Mouse (Mus musculus) neural tube, embryonic 11.5 days (tissue): Measurements from ENCODE around the gene 1500011B03Rik. TPM values are rescaled to one million over a fixed set of nuclear protein-coding genes. Genes with fewer than 3 reads are reported as not detected.
A peak's percentile ranks its signal among the peaks of the same experiment; 100 is the strongest.

ENCODE experiments used
- ATAC-seq: fragments of 200-750 bp; cut with Nextera tagmentation; 2 replicates; pipeline ENCODE4 v1.8.0; 2017; ENCODE audit warnings: moderate number of reproducible peaks, mild to moderate bottlenecking, moderate TSS enrichment, moderate library complexity; ENCODE audit not compliant: insufficient read depth, low FRiP score, low TSS enrichment
- DNase-seq: peaks from one replicate; pipeline ENCODE4 v3.0.0-alpha.2; 2015; ENCODE audit warnings: low spot score
- H3K27ac ChIP-seq: fragments of 300-500 bp; sonication (generic); 2 replicates; pipeline ENCODE4 v1.5.1; 2014; ENCODE audit warnings: low read depth, mild to moderate bottlenecking, low read length
- H3K27me3 ChIP-seq: fragments of 300-500 bp; sonication (generic); 2 replicates; pipeline ENCODE4 v1.6.1; 2014; ENCODE audit warnings: mild to moderate bottlenecking, low read length, mixed read lengths; ENCODE audit not compliant: control insufficient read depth, insufficient read depth
- H3K36me3 ChIP-seq: fragments of 300-500 bp; sonication (generic); 2 replicates; pipeline ENCODE4 v1.6.1; 2014; ENCODE audit warnings: mild to moderate bottlenecking, low read length, moderate library complexity, mixed read lengths; ENCODE audit not compliant: control insufficient read depth, insufficient read depth
- H3K4me1 ChIP-seq: fragments of 300-500 bp; sonication (generic); 2 replicates; pipeline ENCODE4 v1.6.1; 2014; ENCODE audit warnings: low read length, mixed read lengths; ENCODE audit not compliant: control insufficient read depth, insufficient read depth
- H3K4me2 ChIP-seq: fragments of 300-500 bp; sonication (generic); 2 replicates; pipeline ENCODE4 v1.6.1; 2014; ENCODE audit warnings: low read depth, mild to moderate bottlenecking, moderate library complexity
- H3K4me3 ChIP-seq: fragments of 300-500 bp; sonication (generic); 2 replicates; pipeline ENCODE4 v1.5.1; 2014; ENCODE audit warnings: low read depth, low read length
- H3K9ac ChIP-seq: fragments of 300-500 bp; sonication (generic); 2 replicates; pipeline ENCODE4 v1.6.1; 2014; ENCODE audit warnings: mild to moderate bottlenecking, low read length
- H3K9me3 ChIP-seq: fragments of 300-500 bp; sonication (generic); 2 replicates; pipeline ENCODE4 v1.6.1; 2016; ENCODE audit warnings: low read length; ENCODE audit not compliant: control insufficient read depth
- WGBS: fragments of 180-500 bp; shearing (Covaris S2); extraction: QIAGEN DNeasy Blood & Tissue Kit; methylation state at CpG from one replicate; pipeline ENCODE4 v1.1.7; 2014; 5-methylcytosine and 5-hydroxymethylcytosine counted together
- polyA plus RNA-seq: library from polyadenylated mRNA; unstranded; fragments of >200 nt; fragmentation: Nextera tagmentation; extraction: Ambion mirVana; gene quantifications from 2 replicates; pipeline ENCODE4 v1.2.1, GENCODE M21; 2014

Gene 1500011B03Rik
- polyA plus RNA-seq, 1 experiment from 2014 or later: 162 TPM

- peak overlapping the region; percentile 64; the same call in 1 of the 2 replicates for H3K27ac ChIP-seq
- peak; percentile 45; the same call in 1 of the 2 replicates for ATAC-seq
Measured at GRCm38 (mm10) chr5:114796299-114797012, 26.8 kb downstream of the 1500011B03Rik start.

DNA sequence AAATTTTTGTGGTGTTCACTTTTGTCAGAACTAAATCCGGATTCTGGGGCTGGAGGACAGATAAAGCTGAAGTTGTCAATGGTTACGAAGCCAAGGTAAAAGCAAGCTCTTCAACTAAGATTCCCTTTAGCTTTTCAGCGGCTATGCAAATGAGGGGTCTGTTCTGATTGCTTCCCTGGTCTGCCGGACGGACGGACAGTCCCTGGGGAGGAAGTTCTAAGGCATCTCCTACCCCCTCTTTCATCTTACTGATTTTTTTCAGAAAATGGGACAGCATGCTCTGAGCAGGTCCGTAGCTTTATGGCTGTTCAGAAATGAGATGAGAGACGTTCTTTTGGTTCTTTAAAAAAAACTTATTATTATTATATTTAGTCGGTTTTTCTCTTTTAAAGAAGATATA, 27.6 kb downstream of the 1500011B03Rik start:
- Histone ChIP-seq H3K9me3 (no peaks in the 10 kb centered on the region), H3K9ac (no peak overlapping the region), H3K27ac (no peak overlapping the region), H3K4me3 (no peak overlapping the region), H3K36me3 (peaks cover 2% of the 10 kb centered on the region; the same call in 1 of the 2 replicates), H3K4me2 (no peak overlapping the region), H3K27me3 (no peaks in the 10 kb centered on the region), H3K4me1 (peaks cover 12% of the 10 kb centered on the region)
- 59% methylated on average over 9 of the region's 9 CpGs for WGBS
- ATAC-seq (no peak), DNase-seq (no peak)

More at GRCm38 (mm10) chr5:114796299-114797012, 26.8 kb downstream of the 1500011B03Rik start:
- 3% methylated on average over 40 of the region's 40 CpGs for WGBS
- Histone ChIP-seq H3K4me1 (peaks cover 12% of the 10 kb centered on the region), H3K9me3 (no peaks in the 10 kb centered on the region), H3K36me3 (no peaks in the 10 kb centered on the region; the same call in 1 of the 2 replicates), H3K27me3 (no peaks in the 10 kb centered on the region), H3K4me2 (peak overlapping the region; percentile 52), H3K4me3 (peak overlapping the region; percentile 24), H3K9ac (peak overlapping the region; percentile 19; the same call in 1 of the 2 replicates)
- DNase-seq: peak; percentile 44

DNA sequence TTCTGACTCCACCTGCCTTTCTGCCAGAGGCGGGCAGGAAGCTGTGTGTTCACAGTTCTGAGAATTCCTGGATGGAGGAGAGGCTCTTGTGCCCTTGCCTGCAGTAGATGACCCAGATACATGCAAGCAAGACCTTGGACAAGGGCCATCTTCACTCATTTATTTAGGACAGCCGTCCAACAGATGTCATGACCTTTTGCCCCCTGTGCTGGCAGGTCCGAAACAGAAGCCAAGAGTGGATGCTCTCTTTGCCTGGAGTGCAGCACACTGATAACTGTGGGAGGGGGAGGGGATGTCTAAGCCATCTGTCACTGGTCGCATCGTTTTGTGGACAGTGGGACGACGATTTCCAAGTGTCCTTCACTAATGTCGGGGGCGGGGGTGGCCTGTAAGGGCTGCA, 28.0 kb downstream of the 1500011B03Rik start:
- H3K27ac ChIP-seq: no peak overlapping the region
- no peaks in the 10 kb centered on the region for H3K9me3 ChIP-seq
- H3K4me2 ChIP-seq: no peak overlapping the region
- peaks cover 2% of the 10 kb centered on the region; the same call in 1 of the 2 replicates for H3K36me3 ChIP-seq
- no peak overlapping the region for H3K9ac ChIP-seq
- no peak overlapping the region for H3K4me3 ChIP-seq
- no peaks in the 10 kb centered on the region for H3K27me3 ChIP-seq
- ATAC-seq (no peak), DNase-seq (peak; percentile 35)
- WGBS: 24% methylated on average over 9 of the region's 9 CpGs
- H3K4me1 ChIP-seq: peaks cover 12% of the 10 kb centered on the region

- Histone ChIP-seq H3K4me3 (no peak overlapping the region), H3K27ac (no peak overlapping the region), H3K9ac (no peak overlapping the region), H3K4me2 (no peak overlapping the region), H3K9me3 (no peaks in the 10 kb centered on the region), H3K36me3 (peaks cover 2% of the 10 kb centered on the region; the same call in 1 of the 2 replicates), H3K27me3 (no peaks in the 10 kb centered on the region), H3K4me1 (peaks cover 12% of the 10 kb centered on the region)
- no peak for DNase-seq
- 68% methylated on average over 4 of the region's 4 CpGs for WGBS
- no peak for ATAC-seq
Measured at GRCm38 (mm10) chr5:114794609-114795008, 28.7 kb downstream of the 1500011B03Rik start.

- WGBS: 88% methylated on average over 7 of the region's 7 CpGs
- no peak for ATAC-seq
- peaks cover 2% of the 10 kb centered on the region; the same call in 1 of the 2 replicates for H3K36me3 ChIP-seq
Measured at GRCm38 (mm10) chr5:114793317-114793716, 30.0 kb downstream of the 1500011B03Rik start.

GRCm38 (mm10) chr5:114785196-114785595, 38.1 kb downstream of the 1500011B03Rik start:
- Histone ChIP-seq H3K4me2 (no peak overlapping the region), H3K4me1 (no peaks in the 10 kb centered on the region), H3K36me3 (no peaks in the 10 kb centered on the region; the same call in none of the 2 replicates), H3K9ac (no peak overlapping the region), H3K27me3 (no peaks in the 10 kb centered on the region), H3K9me3 (no peaks in the 10 kb centered on the region), H3K4me3 (no peak overlapping the region), H3K27ac (no peak overlapping the region)
- DNase-seq (no peak), ATAC-seq (no peak)
- 78% methylated on average over 5 of the region's 5 CpGs for WGBS

More at GRCm38 (mm10) chr5:114793317-114793716, 30.0 kb downstream of the 1500011B03Rik start:
- Histone ChIP-seq H3K27ac (no peak overlapping the region), H3K4me3 (no peak overlapping the region), H3K4me1 (peaks cover 12% of the 10 kb centered on the region), H3K9ac (no peak overlapping the region), H3K4me2 (no peak overlapping the region), H3K27me3 (no peaks in the 10 kb centered on the region), H3K9me3 (no peaks in the 10 kb centered on the region)
- no peak for DNase-seq

DNA sequence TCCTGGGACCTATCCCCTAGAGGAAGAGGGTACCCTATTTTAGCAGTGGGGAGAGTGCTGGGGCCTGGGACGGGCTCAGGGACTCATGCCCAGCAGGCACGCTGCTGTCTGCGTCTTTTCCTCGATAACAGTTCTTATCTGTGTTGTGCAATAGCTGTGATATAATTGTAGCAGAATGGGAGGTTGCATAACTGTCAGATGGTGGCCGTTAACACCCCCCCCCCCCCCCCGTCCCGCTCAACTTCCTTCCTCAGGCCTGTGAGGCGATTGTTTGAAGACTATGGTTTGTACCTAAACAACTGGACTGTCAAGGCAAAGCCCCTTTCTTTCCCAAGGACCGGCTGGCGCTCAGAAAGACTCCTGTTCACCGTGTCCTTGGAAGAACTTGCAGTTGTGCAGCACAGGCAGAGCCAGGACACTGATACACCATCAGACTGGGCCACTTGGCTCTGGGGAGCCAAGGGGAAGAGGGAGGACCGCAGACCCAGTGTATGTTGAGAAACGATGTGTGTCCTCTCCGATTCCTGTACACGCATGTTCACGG, 38.6 kb downstream of the 1500011B03Rik start:
- Histone ChIP-seq H3K27ac (no peak overlapping the region), H3K4me2 (no peak overlapping the region), H3K36me3 (no peaks in the 10 kb centered on the region; the same call in none of the 2 replicates), H3K9ac (no peak overlapping the region), H3K4me3 (no peak overlapping the region), H3K27me3 (no peaks in the 10 kb centered on the region), H3K9me3 (no peaks in the 10 kb centered on the region), H3K4me1 (no peaks in the 10 kb centered on the region)
- WGBS: 88% methylated on average over 16 of the region's 16 CpGs
- DNase-seq (no peak), ATAC-seq (no peak)

GRCm38 (mm10) chr5:114783405-114784163, 39.7 kb downstream of the 1500011B03Rik start:
- DNase-seq (no peak), ATAC-seq (no peak)
- no peak overlapping the region for H3K27ac ChIP-seq
- H3K4me2 ChIP-seq: no peak overlapping the region
- H3K4me1 ChIP-seq: no peaks in the 10 kb centered on the region
- no peaks in the 10 kb centered on the region for H3K27me3 ChIP-seq
- H3K36me3 ChIP-seq: no peaks in the 10 kb centered on the region; the same call in none of the 2 replicates
- H3K9me3 ChIP-seq: no peaks in the 10 kb centered on the region
- H3K9ac ChIP-seq: no peak overlapping the region
- no peak overlapping the region for H3K4me3 ChIP-seq
- WGBS: 89% methylated on average over 12 of the region's 12 CpGs
